Mouse (Mus musculus) heart, adult 2 months (tissue): ENCODE measurements around the gene Gm49395. TPM values are rescaled to one million over a fixed set of nuclear protein-coding genes. Genes with fewer than 3 reads are reported as not detected.

Experiments used
- DNase-seq, 2 experiments: peaks; one replicate each; pipeline ENCODE4 v3.0.0; 2021
- H3K27ac ChIP-seq: fragments of 200-600 bp; 2 replicates; pipeline ENCODE4 v1.8.1; 2022
- H3K27me3 ChIP-seq: fragments of 200-500 bp; 2 replicates; pipeline ENCODE4 v1.6.1; 2012; ENCODE audit warnings: mild to moderate bottlenecking, low read length, inconsistent platforms, mixed read lengths; ENCODE audit not compliant: control insufficient read depth, insufficient read depth
- H3K36me3 ChIP-seq: fragments of 200-500 bp; 2 replicates; pipeline ENCODE4 v1.6.1; 2012; ENCODE audit warnings: low read length, inconsistent platforms; ENCODE audit not compliant: control insufficient read depth, insufficient read depth
- H3K4me1 ChIP-seq: fragments of 200-500 bp; 2 replicates; pipeline ENCODE4 v1.6.1; 2011; ENCODE audit warnings: low read length; ENCODE audit not compliant: control insufficient read depth, insufficient read depth
- H3K4me3 ChIP-seq: fragments of 200-600 bp; 2 replicates; pipeline ENCODE4 v1.8.1; 2022
- H3K79me2 ChIP-seq: fragments of 200-500 bp; replicated peaks from 2 replicates; pipeline ENCODE4 v1.6.1; 2012; ENCODE audit warnings: mild to moderate bottlenecking, inconsistent platforms, low read length, moderate library complexity, mixed read lengths; ENCODE audit not compliant: control insufficient read depth, insufficient read depth
- H3K9ac ChIP-seq: fragments of 200-500 bp; 2 replicates; pipeline ENCODE4 v1.6.1; 2012; ENCODE audit warnings: low read depth, mild to moderate bottlenecking, control low read depth, inconsistent platforms, low read length, mixed read lengths
- CTCF ChIP-seq: fragments of 200-600 bp; IDR thresholded peaks from 2 replicates; pipeline ENCODE4 v1.8.1; 2022; ENCODE audit warnings: antibody characterized with exemption, mild to moderate bottlenecking, moderate library complexity
- EP300 ChIP-seq: fragments of 200-500 bp; IDR thresholded peaks from 2 replicates; pipeline ENCODE4 v1.6.1; 2011; ENCODE audit warnings: low read depth, low read length, control low read depth; ENCODE audit not compliant: insufficient read depth
- POLR2A ChIP-seq: fragments of 200-500 bp; IDR thresholded peaks from 2 replicates; pipeline ENCODE4 v1.6.1; 2011; ENCODE audit warnings: mild to moderate bottlenecking, low read depth, low read length, control low read depth; ENCODE audit not compliant: insufficient read depth
- WGBS: fragments of 180-500 bp; shearing (Covaris S2); methylation state at CpG from one replicate; pipeline ENCODE4 v1.1.7; 2018; 5-methylcytosine and 5-hydroxymethylcytosine counted together
- intact Hi-C: fragments of 180-260 bp; cut with DNase I; formaldehyde crosslinking; loops from one replicate; pipeline ENCODE4 v1.15.1; 2025
- polyA plus RNA-seq: library from polyadenylated mRNA; depleted of rRNA; stranded (reverse); fragments of >200 nt; gene quantifications from 2 replicates; pipeline ENCODE4 v1.2.3, GENCODE M21; 2012
- total RNA-seq, 2 experiments: library from RNA; stranded (reverse); gene quantifications; 2 replicates each; pipeline ENCODE4 v1.2.3; 2021

Gene Gm49395
- total and polyA plus RNA-seq, 3 experiments: 2.4 to 10.5 (median 7.8) TPM

DNA sequence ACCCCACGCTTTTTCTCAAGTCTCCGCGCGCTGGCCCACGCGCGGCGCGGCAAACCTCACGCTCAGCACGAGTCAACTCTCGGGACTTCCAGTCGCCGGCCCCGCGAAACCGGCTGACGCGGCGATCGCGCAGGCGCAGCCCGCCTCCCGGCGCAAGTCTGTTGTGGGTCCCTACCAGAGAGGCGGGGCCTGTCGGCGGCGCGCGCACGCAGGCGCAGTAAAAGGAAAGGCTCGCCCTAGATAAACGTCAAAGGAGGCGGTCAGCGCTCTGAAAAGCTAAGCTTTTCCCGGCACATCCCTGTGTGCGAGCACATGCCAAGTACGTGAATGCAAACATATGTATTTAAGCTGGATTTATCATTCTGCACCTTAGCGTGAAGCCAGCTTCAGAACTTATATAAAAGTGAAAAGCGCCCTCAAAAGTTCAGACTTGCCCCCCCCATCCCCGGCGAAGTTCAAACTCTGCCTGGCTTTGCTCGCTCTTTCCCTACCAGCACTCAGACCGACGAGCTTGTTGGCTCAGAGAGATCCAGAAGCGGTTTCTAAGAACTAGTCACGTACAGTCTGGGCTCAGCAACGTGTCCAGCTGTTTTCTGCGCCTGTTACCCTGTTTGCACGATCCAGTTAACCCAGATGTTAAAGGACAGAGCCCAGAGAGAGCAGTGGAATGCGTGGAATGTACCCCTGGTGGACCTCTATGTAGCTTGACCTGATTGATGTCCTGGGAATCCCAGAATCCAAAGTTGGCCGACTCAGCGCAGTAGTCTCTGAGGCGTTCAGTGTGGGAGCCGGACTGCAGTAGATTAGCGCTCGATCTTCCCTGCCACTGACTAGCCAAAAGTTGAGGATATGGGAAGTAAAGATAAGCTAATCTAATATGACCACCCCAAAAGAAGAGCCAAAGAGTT lies 11.4 kb downstream of the Gm49395 start, which contains the start of gene Pelo:
Gene Pelo, minus strand, starts transcription at position 118 of the 908 bp plus-strand sequence.
- H3K27ac ChIP-seq: peak within 1 kb of the TSS; percentile 93
- H3K36me3 ChIP-seq: peaks cover 38% of the 10 kb centered on the region
- peak; percentile 61 for TF ChIP-seq EP300
- TF ChIP-seq CTCF: no peak
- peak; percentile 96 for TF ChIP-seq POLR2A
- peak; percentile 97 to 98 for DNase-seq
- intact Hi-C loops: loop anchor here (1.0 to 5.0 kb wide), 2 partner anchors 11 to 73 kb away; partner anchors contain the start of genes Gm49395 and Itga1
- H3K9ac ChIP-seq: peak within 1 kb of the TSS; percentile 66
- under 1% methylated on average over 60 of the region's 60 CpGs for WGBS
- H3K27me3 ChIP-seq: no peaks in the 10 kb centered on the region
- H3K4me3 ChIP-seq: peak within 1 kb of the TSS; percentile 82
- H3K4me1 ChIP-seq: peaks cover 12% of the 10 kb centered on the region
- H3K79me2 ChIP-seq: peaks cover 1% of the 10 kb centered on the region; the same call in 1 of the 2 replicates

DNA sequence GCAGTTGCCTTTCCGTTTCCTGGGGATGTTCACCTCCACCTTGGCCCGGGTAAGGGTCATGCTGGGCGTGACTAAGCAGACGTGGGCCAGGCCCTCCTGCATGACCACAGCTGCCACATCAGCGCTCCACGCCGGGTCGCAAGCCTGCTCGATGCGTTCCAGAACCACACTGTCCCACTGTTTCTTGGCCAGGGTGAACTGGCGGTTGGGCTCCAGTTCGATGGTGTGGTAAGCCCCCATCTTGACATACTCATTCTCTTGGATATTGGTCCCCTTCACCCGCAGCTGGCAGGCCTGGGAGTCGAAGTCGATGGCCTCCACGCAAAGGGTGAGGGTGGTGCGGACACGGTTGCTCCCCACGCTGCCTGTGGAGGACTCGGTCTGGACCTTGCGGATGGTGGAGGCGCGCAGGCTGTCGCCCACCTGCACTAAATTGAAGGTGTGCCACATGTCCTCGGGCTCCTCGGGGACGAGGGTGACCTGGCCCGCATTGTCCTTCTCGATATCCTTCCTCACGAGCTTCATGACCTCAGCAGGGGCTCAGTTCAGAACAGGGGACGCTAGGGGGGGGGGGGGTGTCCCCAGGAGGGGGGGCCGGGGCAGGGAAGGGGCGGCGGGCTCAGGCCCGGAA lies 12.2 kb downstream of the Gm49395 start:
- peak; percentile 47 to 57 for DNase-seq
- Histone ChIP-seq H3K79me2 (peaks cover 1% of the 10 kb centered on the region; the same call in 1 of the 2 replicates), H3K9ac (peak overlapping the region; percentile 54), H3K27ac (peak overlapping the region; percentile 93), H3K27me3 (no peaks in the 10 kb centered on the region), H3K4me3 (peak overlapping the region; percentile 82), H3K36me3 (peaks cover 34% of the 10 kb centered on the region), H3K4me1 (peaks cover 12% of the 10 kb centered on the region)
- intact Hi-C loops: loop anchor here (1.0 to 5.0 kb wide), 2 partner anchors 12 to 72 kb away; partner anchors contain the start of genes Gm49395 and Itga1
- no peak for TF ChIP-seq POLR2A
- no peak for TF ChIP-seq EP300
- no peak for TF ChIP-seq CTCF
- WGBS: 2% methylated on average over 35 of the region's 35 CpGs

DNA sequence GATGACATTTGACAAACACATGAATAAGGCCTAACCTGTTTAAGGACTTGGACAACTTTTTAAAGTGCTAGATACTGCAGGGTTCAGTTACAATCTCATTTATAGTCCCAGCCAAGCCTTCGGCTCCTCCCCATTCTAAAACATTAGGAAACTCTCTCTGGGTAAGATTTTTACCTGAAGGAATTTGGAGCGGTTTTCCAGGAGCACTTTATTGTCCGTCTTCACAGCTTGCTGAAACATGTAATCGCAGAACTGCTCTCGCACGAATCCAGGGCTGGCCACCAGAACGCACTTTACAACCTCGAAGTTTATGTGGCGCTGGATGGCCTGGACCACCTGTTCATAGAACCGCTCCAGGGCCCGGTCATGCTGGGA lies 12.7 kb downstream of the Gm49395 start:
- 26% methylated on average over 11 of the region's 11 CpGs for WGBS
- Histone ChIP-seq H3K27ac (peak overlapping the region; percentile 93), H3K4me1 (peaks cover 12% of the 10 kb centered on the region), H3K9ac (peak overlapping the region; percentile 54), H3K79me2 (peaks cover 1% of the 10 kb centered on the region; the same call in 1 of the 2 replicates), H3K36me3 (peaks cover 30% of the 10 kb centered on the region), H3K4me3 (peak overlapping the region; percentile 82), H3K27me3 (no peaks in the 10 kb centered on the region)
- no peak for DNase-seq
- TF ChIP-seq EP300 (no peak), POLR2A (no peak), CTCF (no peak)
- intact Hi-C loops: no loop called here

DNA sequence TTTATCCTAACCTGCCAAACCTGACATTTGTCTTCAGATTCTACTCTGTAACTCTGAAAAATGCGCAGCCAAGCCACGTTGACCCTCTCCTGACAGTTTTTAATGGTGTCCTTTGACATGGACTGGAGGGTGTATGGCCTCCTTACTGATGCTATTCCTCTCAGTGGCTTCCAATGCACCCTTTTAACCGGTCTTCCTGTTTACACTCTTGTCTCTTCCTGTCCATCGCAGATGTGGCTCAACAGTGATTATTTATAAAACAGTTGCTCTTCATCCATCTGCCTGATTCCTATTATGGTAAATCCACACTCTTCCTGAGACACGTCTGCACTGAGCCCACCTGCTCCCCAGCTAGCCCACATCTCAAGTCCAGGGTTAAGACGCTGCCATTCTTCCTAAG lies 15.7 kb downstream of the Gm49395 start:
- Histone ChIP-seq H3K9ac (no peak overlapping the region), H3K79me2 (peaks cover 1% of the 10 kb centered on the region; the same call in 1 of the 2 replicates), H3K36me3 (peaks cover 30% of the 10 kb centered on the region), H3K4me3 (no peak overlapping the region), H3K27me3 (no peaks in the 10 kb centered on the region), H3K27ac (peak overlapping the region; percentile 40), H3K4me1 (peaks cover 9% of the 10 kb centered on the region)
- 55% methylated on average over 6 of the region's 6 CpGs for WGBS
- no peak for TF ChIP-seq CTCF
- TF ChIP-seq POLR2A: 0 out of 2 replicates have a peak, but pooled peaks have one; percentile 13
- no peak for TF ChIP-seq EP300
- DNase-seq: no peak
- intact Hi-C loops: no loop called here

DNA sequence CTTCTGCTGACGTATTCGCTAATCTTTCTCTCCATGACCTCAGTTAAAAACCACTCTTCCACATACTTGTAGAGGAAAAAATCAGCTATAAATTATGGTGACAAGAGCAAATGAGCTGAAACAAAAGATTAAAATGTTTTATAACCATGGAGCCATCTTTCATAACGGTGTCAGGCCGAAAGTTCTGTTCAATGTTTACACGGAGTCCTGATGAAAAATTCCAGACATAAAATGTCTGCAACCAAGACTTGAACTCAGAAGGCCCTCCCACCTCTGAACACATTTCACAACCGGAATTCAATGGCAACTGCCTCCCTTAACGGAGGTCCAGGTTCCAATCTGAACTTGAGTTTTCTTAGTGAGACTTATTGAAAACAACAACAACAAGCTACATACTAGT lies 19.4 kb downstream of the Gm49395 start:
- no peak for DNase-seq
- H3K4me3 ChIP-seq: no peak overlapping the region
- no peak overlapping the region for H3K9ac ChIP-seq
- WGBS: 83% methylated on average over 7 of the region's 7 CpGs
- peaks cover 19% of the 10 kb centered on the region for H3K4me1 ChIP-seq
- no peak for TF ChIP-seq POLR2A
- no peak for TF ChIP-seq CTCF
- TF ChIP-seq EP300: no peak
- intact Hi-C loops: no loop called here
- H3K79me2 ChIP-seq: peaks cover 1% of the 10 kb centered on the region; the same call in 1 of the 2 replicates
- peaks cover 33% of the 10 kb centered on the region for H3K36me3 ChIP-seq
- H3K27ac ChIP-seq: no peak overlapping the region
- no peaks in the 10 kb centered on the region for H3K27me3 ChIP-seq
